Mouse (Mus musculus) C2C12 (cell line): ENCODE measurements at regions not wholly inside any gene's neighbourhood (a gene's known extent, or its start where the extent isn't known, plus 50 kb on each side); places are given as distances from the start of the nearest gene placed in this dataset.
"Not testable (repeated sequence)": the region's sequence is repeated elsewhere in the genome, so short reads cannot be mapped to it uniquely, and the experiment has no call there.

Source experiments
- H3K27me3 ChIP-seq: one replicate; pipeline ENCODE4 v1.6.1; 2011; ENCODE audit not compliant: control insufficient read depth, insufficient read depth, insufficient read length
- H3K36me3 ChIP-seq: one replicate; pipeline ENCODE4 v1.6.1; 2011; ENCODE audit not compliant: control insufficient read depth, insufficient read depth
- H3K4me3 ChIP-seq: one replicate; pipeline ENCODE4 v1.5.1; 2011; ENCODE audit warnings: mild to moderate bottlenecking, control low read depth; ENCODE audit not compliant: poor library complexity, insufficient read depth, severe bottlenecking
- H3K79me2 ChIP-seq: one replicate; pipeline ENCODE4 v1.6.1; 2011; ENCODE audit not compliant: control insufficient read depth, insufficient read depth
- H3K79me3 ChIP-seq: one replicate; pipeline ENCODE4 v1.6.1; 2011; ENCODE audit warnings: low read depth, control low read depth
- H3ac ChIP-seq: one replicate; pipeline ENCODE3; 2011; ENCODE audit warnings: low read depth; ENCODE audit not compliant: control insufficient read depth, insufficient read length
- CEBPB ChIP-seq: IDR thresholded peaks from one replicate; pipeline ENCODE4 v1.6.1; 2011; ENCODE audit warnings: low read depth, mild to moderate bottlenecking, control low read depth, moderate library complexity
- CTCF ChIP-seq: IDR thresholded peaks from one replicate; pipeline ENCODE4 v1.5.1; 2011; ENCODE audit not compliant: control insufficient read depth, insufficient read depth, insufficient read length
- FOSL1 ChIP-seq: IDR thresholded peaks from one replicate; pipeline ENCODE4 v1.8.0; 2011; ENCODE audit warnings: mild to moderate bottlenecking, low read length; ENCODE audit not compliant: poor library complexity, insufficient read depth, severe bottlenecking
- MAX ChIP-seq: IDR thresholded peaks from one replicate; pipeline ENCODE4 v1.6.1; 2011; ENCODE audit warnings: mild to moderate bottlenecking, control low read depth
- MYOD1 ChIP-seq: IDR thresholded peaks from one replicate; pipeline ENCODE4 v1.6.1; 2011; ENCODE audit warnings: low read depth; ENCODE audit not compliant: control insufficient read depth, insufficient read length
- MYOG ChIP-seq: IDR thresholded peaks from one replicate; pipeline ENCODE4 v1.6.1; 2011; ENCODE audit not compliant: control insufficient read depth, insufficient read length; ENCODE audit errors: extremely low read depth
- USF1 ChIP-seq: IDR thresholded peaks from one replicate; pipeline ENCODE4 v1.6.1; 2011; ENCODE audit warnings: low read depth, mild to moderate bottlenecking, control low read depth, moderate library complexity

DNA sequence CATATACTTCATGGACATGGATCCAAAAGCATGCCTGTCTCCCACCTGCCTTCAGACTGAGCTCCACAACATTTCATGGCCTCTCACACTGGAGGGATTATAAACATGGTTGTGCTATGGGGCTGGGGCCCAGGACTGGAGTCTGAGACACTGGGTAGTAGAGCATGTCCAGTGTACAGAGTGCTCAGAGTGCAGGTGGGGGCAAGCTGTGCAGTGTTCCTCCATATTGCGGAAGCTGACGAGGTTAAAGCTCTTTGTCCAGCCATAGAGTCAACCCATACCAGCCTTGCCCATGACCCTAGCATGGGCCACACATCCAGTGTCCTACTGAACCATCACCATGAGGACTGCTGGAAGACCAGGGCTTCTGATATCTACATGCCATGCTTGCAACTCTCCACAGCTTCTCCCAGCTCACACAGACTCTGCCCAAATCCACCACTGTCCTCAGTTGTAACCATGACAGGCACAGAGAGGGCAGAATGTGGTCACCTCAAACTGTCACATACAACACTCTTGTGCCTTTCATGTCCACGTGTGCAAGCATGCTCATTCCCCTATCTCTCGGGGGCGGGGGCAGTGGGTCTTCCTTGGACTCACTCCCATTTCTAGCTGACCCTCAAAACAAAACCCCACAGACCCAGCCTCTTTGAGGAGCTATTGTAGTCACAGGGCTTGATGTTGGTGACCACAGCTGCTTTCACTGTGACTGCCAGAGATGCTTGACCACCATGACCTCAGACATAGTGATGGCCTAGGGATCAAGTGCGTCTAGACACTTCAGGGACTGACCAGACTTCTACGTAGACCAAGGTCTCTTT lies 55.9 kb downstream of the Tmem121 start:
- H3ac ChIP-seq: no peak overlapping the region
- H3K27me3 ChIP-seq: no peaks in the 10 kb centered on the region
- TF ChIP-seq CEBPB (no peak), FOSL1 (no peak)
- no peak overlapping the region for H3K4me3 ChIP-seq
- no peaks in the 10 kb centered on the region for H3K36me3 ChIP-seq
- no peaks in the 10 kb centered on the region for H3K79me2 ChIP-seq
- H3K79me3 ChIP-seq: no peaks in the 10 kb centered on the region

DNA sequence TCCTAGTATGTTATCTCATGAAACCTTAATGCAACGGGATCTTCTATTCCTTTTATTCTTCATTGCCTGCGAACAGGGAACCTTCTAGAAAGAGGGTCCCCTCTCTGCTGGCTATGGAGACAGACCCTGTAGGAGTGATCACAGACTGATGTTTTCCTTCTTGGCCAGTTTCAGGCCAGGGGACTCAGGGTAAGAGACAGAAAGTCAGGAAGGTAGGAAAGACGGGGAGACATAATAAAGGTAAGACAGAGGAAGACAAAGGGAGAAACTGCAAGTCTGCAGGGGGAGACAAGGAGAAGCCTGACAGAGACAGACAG lies 56.4 kb downstream of the Tmem121 start:
- no peaks in the 10 kb centered on the region for H3K36me3 ChIP-seq
- no peak overlapping the region for H3ac ChIP-seq
- no peaks in the 10 kb centered on the region for H3K27me3 ChIP-seq
- no peak for TF ChIP-seq CTCF
- no peak for TF ChIP-seq MYOD1
- no peak for TF ChIP-seq MYOG
- no peak for TF ChIP-seq FOSL1
- TF ChIP-seq USF1: no peak
- no peaks in the 10 kb centered on the region for H3K79me2 ChIP-seq
- H3K79me3 ChIP-seq: no peaks in the 10 kb centered on the region
- no peak overlapping the region for H3K4me3 ChIP-seq

- no peaks in the 10 kb centered on the region for H3K27me3 ChIP-seq
- no peaks in the 10 kb centered on the region for H3K79me2 ChIP-seq
- no peak for TF ChIP-seq MAX
- no peak for TF ChIP-seq MYOG
- TF ChIP-seq FOSL1: no peak
- no peak for TF ChIP-seq CEBPB
- TF ChIP-seq MYOD1: no peak
- TF ChIP-seq USF1: no peak
- TF ChIP-seq CTCF: no peak
- no peak overlapping the region for H3K4me3 ChIP-seq
- no peak overlapping the region for H3ac ChIP-seq
- no peaks in the 10 kb centered on the region for H3K79me3 ChIP-seq
- no peaks in the 10 kb centered on the region for H3K36me3 ChIP-seq
These were observed 59.0 kb downstream of the Tmem121 start for GRCm38 (mm10) chr12:113244685-113245084.

DNA sequence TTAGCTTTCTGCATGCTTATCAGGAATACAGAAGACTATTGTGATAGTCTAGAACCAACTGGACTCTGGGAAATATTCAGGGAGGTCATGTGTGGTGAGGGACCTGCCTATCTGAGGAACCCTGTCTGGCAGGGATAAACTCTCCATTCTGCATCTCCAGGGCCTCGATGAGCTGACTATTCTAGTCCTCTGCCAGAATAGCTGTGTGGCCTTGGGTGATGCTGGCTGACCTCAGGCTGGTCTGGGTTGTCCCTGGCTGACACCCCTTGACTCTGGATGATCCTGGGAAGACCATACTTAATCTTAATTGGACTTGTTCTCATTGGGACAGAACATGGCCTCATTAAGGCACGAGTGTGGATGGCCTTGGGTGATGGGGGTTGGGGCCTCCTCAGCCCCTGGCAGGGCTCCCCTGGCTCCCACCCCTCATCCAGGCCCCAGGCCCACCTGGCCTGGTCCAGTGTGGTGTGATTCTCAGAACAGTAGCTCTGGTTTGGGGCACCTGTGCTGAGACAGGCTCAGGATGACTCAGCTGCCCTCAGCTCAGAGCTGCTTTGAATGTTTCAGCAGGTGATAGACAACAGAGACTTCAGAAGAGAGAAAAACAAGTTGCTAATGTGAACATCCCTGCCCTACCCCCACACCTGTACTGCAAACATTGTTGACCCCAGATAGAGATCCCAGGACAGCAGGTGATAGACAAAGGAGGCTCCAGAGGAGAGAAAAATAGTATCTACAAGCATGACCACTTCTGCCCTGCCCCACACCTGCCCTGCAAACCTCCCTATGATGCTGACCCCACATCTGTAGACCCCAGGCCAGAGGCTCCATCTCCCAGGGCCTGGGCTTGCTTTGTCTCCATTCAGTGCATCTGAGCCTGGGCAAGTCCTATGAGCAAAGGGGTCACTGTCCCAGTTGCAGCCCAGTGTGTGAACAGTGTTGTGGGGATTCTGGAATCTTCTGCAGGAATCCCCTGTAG lies 68.0 kb downstream of the Tmem121 start:
- not testable (repeated sequence) for H3K27me3 ChIP-seq, H3K4me3 ChIP-seq, H3K79me3 ChIP-seq, H3K79me2 ChIP-seq, H3K36me3 ChIP-seq, H3ac ChIP-seq

- Histone ChIP-seq H3K79me2 (no peaks in the 10 kb centered on the region), H3ac (no peak overlapping the region), H3K79me3 (no peaks in the 10 kb centered on the region), H3K4me3 (no peak overlapping the region), H3K27me3 (peaks cover 5% of the 10 kb centered on the region), H3K36me3 (no peaks in the 10 kb centered on the region)
- TF ChIP-seq FOSL1 (no peak), CTCF (no peak), MYOG (no peak), MAX (no peak), USF1 (no peak), MYOD1 (no peak), CEBPB (no peak)
These were observed 69.6 kb downstream of the Tmem121 start for GRCm38 (mm10) chr12:113255331-113255730.

DNA sequence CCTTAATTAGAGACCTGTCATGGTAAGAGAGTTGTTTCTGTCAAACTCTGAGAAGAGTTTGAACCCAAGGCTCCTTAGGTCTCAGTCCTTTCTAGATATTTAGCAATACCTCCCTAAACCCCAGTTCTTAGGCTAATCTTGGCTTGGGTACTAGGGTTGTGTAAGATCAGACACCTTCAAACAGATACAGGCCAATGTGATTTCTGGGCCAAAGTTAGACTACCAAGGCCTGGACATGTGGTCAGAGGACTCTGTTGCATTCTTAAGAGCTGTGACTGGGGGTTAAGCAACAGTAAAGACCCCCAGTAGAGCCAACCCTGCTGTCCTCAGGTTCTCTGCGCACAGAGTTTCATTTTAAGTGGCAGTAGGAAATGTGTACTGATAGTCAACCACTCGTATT lies 70.9 kb downstream of the Tmem121 start:
- TF ChIP-seq FOSL1 (no peak), MYOD1 (no peak), MAX (no peak), CEBPB (no peak), MYOG (no peak), CTCF (no peak), USF1 (no peak)
- Histone ChIP-seq H3K79me2 (no peaks in the 10 kb centered on the region), H3ac (no peak overlapping the region), H3K4me3 (no peak overlapping the region), H3K36me3 (no peaks in the 10 kb centered on the region), H3K79me3 (no peaks in the 10 kb centered on the region), H3K27me3 (peaks cover 5% of the 10 kb centered on the region)
